Mouse (Mus musculus): ENCODE data around the gene Trmt1. TPM values are rescaled to one million over a fixed set of nuclear protein-coding genes. Genes with fewer than 3 reads are reported as not detected.
A peak's percentile ranks its signal among the peaks of the same experiment; 100 is the strongest.

Gene Trmt1
- polyA plus RNA-seq, 1 experiment from 2014 or later: 56.2 TPM

- Histone ChIP-seq H3K9me3 (no peaks in the 10 kb centered on the region), H3K4me2 (peak overlapping the region; percentile 24; the same call in 1 of the 2 replicates), H3K4me3 (replicated peaks) (no peak overlapping the region), H3K9ac (no peak overlapping the region), H3K27me3 (replicated peaks) (no peaks in the 10 kb centered on the region), H3K4me1 (peaks cover 53% of the 10 kb centered on the region), H3K27ac (peak overlapping the region; percentile 85), H3K36me3 (peaks cover 6% of the 10 kb centered on the region; the same call in 1 of the 2 replicates)
- no peak for ATAC-seq (ENCODE audit: insufficient read depth, low FRiP score, low read depth)
- WGBS: 63% methylated on average over 11 of the region's 11 CpGs
Observed at GRCm38 (mm10) chr8:84731371-84732177, 45.5 kb downstream of the Trmt1 start.

- Histone ChIP-seq H3K4me3 (replicated peaks) (no peak overlapping the region), H3K27ac (peak overlapping the region; percentile 44), H3K9me3 (no peaks in the 10 kb centered on the region), H3K36me3 (peaks cover 3% of the 10 kb centered on the region; the same call in 1 of the 2 replicates), H3K9ac (no peak overlapping the region), H3K4me2 (no peak overlapping the region), H3K27me3 (replicated peaks) (no peaks in the 10 kb centered on the region), H3K4me1 (peaks cover 55% of the 10 kb centered on the region)
- 43% methylated on average over 5 of the region's 5 CpGs for WGBS
- no peak for ATAC-seq (ENCODE audit: insufficient read depth, low FRiP score, low read depth)
Observed at GRCm38 (mm10) chr8:84732545-84732944, 46.4 kb downstream of the Trmt1 start.

DNA sequence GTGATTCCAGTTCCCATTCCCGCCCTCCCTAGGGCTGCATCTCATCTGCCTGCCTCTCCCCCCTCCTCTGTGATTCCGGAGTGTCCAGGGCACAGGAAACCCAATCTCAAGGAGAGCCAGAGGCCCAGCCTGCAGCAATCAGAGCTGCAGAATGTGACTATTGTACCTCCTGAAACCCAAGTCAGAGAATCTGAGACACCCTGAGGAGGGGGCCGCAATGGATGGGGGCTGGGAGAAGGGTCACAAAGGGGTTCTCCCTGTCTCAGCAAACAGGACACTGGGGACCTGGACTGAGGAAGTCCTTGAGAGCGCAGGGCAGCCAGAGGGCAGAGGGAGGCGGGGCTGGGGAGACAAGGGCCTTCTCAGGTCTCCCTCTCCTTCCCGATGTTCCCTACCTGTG lies 46.9 kb downstream of the Trmt1 start:
- no peak overlapping the region for H3K4me2 ChIP-seq
- H3K9me3 ChIP-seq: no peaks in the 10 kb centered on the region
- H3K27me3 ChIP-seq (replicated peaks): no peaks in the 10 kb centered on the region
- peaks cover 59% of the 10 kb centered on the region for H3K4me1 ChIP-seq
- H3K36me3 ChIP-seq: no peaks in the 10 kb centered on the region
- H3K9ac ChIP-seq: no peak overlapping the region
- H3K27ac ChIP-seq: peak overlapping the region; percentile 44
- no peak for ATAC-seq (ENCODE audit: insufficient read depth, low FRiP score, low read depth)
- H3K4me3 ChIP-seq (replicated peaks): no peak overlapping the region
- WGBS: 50% methylated on average over 6 of the region's 6 CpGs

GRCm38 (mm10) chr8:84733959-84734358 lies 47.9 kb downstream of the Trmt1 start:
- Histone ChIP-seq H3K36me3 (no peaks in the 10 kb centered on the region), H3K9me3 (no peaks in the 10 kb centered on the region), H3K27ac (no peak overlapping the region), H3K27me3 (replicated peaks) (no peaks in the 10 kb centered on the region), H3K4me2 (no peak overlapping the region), H3K4me3 (replicated peaks) (no peak overlapping the region), H3K9ac (no peak overlapping the region), H3K4me1 (peaks cover 63% of the 10 kb centered on the region)
- ATAC-seq (ENCODE audit: insufficient read depth, low FRiP score, low read depth): no peak
- WGBS: 87% methylated on average over 6 of the region's 6 CpGs

- H3K27me3 ChIP-seq (replicated peaks): no peaks in the 10 kb centered on the region
- no peak overlapping the region for H3K4me3 ChIP-seq (replicated peaks)
- H3K4me1 ChIP-seq: peaks cover 69% of the 10 kb centered on the region
- ATAC-seq (ENCODE audit: insufficient read depth, low FRiP score, low read depth): no peak
- H3K9me3 ChIP-seq: no peaks in the 10 kb centered on the region
- WGBS: 76% methylated on average over 2 of the region's 2 CpGs
- no peak overlapping the region for H3K4me2 ChIP-seq
- H3K36me3 ChIP-seq: no peaks in the 10 kb centered on the region
- no peak overlapping the region for H3K9ac ChIP-seq
- no peak overlapping the region for H3K27ac ChIP-seq
Observed at GRCm38 (mm10) chr8:84734680-84735079, 48.6 kb downstream of the Trmt1 start.

GRCm38 (mm10) chr8:84735597-84735996 lies 49.5 kb downstream of the Trmt1 start:
- WGBS: 54% methylated on average over 2 of the region's 2 CpGs
- Histone ChIP-seq H3K4me3 (replicated peaks) (no peak overlapping the region), H3K9me3 (no peaks in the 10 kb centered on the region), H3K36me3 (no peaks in the 10 kb centered on the region), H3K4me1 (peaks cover 69% of the 10 kb centered on the region), H3K27me3 (replicated peaks) (no peaks in the 10 kb centered on the region), H3K4me2 (no peak overlapping the region), H3K9ac (no peak overlapping the region), H3K27ac (no peak overlapping the region)
- no peak for ATAC-seq (ENCODE audit: insufficient read depth, low FRiP score, low read depth)

DNA sequence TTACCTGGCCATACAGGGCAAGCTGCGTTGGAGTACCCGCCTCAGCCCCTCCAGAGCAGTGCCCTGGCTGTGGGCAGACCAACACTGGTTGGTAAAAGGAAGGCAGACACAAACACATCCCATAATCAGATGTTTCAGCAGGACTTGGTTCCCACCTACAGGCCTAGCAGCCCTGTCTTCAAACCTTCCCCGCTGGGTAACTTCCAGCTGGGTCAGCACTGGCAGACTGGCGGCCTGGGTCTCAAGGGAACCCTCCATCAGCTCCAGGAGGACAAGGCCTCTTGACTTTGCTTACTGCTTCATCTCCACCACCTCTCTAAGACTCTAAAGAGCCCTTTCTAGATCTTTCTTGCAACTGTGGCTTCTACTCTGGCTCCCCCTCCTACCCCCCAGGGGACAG lies 50.4 kb downstream of the Trmt1 start:
- H3K36me3 ChIP-seq: no peaks in the 10 kb centered on the region
- WGBS: 86% methylated on average over 4 of the region's 4 CpGs
- peaks cover 68% of the 10 kb centered on the region for H3K4me1 ChIP-seq
- H3K9me3 ChIP-seq: no peaks in the 10 kb centered on the region
- no peaks in the 10 kb centered on the region for H3K27me3 ChIP-seq (replicated peaks)
- ATAC-seq (ENCODE audit: insufficient read depth, low FRiP score, low read depth): no peak
- no peak overlapping the region for H3K4me3 ChIP-seq (replicated peaks)
- no peak overlapping the region for H3K27ac ChIP-seq
- H3K4me2 ChIP-seq: no peak overlapping the region
- H3K9ac ChIP-seq: no peak overlapping the region

GRCm38 (mm10) chr8:84737608-84738007 lies 51.5 kb downstream of the Trmt1 start:
- peak overlapping the region; percentile 41 for H3K4me2 ChIP-seq
- peaks cover 68% of the 10 kb centered on the region for H3K4me1 ChIP-seq
- WGBS: 8% methylated on average over 16 of the region's 16 CpGs
- no peak overlapping the region for H3K4me3 ChIP-seq (replicated peaks)
- no peaks in the 10 kb centered on the region for H3K9me3 ChIP-seq
- H3K27me3 ChIP-seq (replicated peaks): no peaks in the 10 kb centered on the region
- peak overlapping the region; percentile 26; the same call in 1 of the 2 replicates for H3K27ac ChIP-seq
- 0 out of 2 replicates have a peak overlapping the region, but pooled peaks have one; percentile 16 for H3K9ac ChIP-seq
- no peaks in the 10 kb centered on the region for H3K36me3 ChIP-seq
- ATAC-seq (ENCODE audit: insufficient read depth, low FRiP score, low read depth): peak; percentile 32; the same call in 1 of the 2 replicates

DNA sequence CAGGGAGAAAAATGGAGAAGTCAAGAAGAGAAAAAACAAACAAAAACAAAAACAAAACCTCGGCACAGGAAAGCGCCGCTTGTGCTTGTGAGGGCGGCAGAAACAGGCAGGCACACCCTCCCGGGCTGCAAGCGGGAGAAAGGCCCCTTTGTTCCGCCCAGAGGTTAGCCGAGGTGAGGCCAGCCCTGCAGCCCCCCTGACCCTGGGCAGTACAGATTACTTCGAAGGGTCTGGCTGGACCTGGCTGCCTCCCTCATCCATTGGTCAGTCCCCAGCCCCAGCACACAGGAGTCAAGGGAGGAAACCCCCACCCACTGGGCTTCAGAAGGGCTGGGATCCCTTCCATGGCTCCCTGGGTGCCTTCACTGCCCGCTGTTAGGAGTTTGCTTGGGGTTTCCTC lies 52.2 kb downstream of the Trmt1 start:
- no peaks in the 10 kb centered on the region for H3K9me3 ChIP-seq
- ATAC-seq (ENCODE audit: insufficient read depth, low FRiP score, low read depth): no peak
- peaks cover 68% of the 10 kb centered on the region for H3K4me1 ChIP-seq
- 37% methylated on average over 10 of the region's 10 CpGs for WGBS
- no peaks in the 10 kb centered on the region for H3K27me3 ChIP-seq (replicated peaks)
- no peaks in the 10 kb centered on the region for H3K36me3 ChIP-seq
- no peak overlapping the region for H3K4me3 ChIP-seq (replicated peaks)
- 0 out of 2 replicates have a peak overlapping the region, but pooled peaks have one; percentile 10 for H3K4me2 ChIP-seq
- H3K27ac ChIP-seq: peak overlapping the region; percentile 3
- H3K9ac ChIP-seq: peak overlapping the region; percentile 16; the same call in 1 of the 2 replicates

DNA sequence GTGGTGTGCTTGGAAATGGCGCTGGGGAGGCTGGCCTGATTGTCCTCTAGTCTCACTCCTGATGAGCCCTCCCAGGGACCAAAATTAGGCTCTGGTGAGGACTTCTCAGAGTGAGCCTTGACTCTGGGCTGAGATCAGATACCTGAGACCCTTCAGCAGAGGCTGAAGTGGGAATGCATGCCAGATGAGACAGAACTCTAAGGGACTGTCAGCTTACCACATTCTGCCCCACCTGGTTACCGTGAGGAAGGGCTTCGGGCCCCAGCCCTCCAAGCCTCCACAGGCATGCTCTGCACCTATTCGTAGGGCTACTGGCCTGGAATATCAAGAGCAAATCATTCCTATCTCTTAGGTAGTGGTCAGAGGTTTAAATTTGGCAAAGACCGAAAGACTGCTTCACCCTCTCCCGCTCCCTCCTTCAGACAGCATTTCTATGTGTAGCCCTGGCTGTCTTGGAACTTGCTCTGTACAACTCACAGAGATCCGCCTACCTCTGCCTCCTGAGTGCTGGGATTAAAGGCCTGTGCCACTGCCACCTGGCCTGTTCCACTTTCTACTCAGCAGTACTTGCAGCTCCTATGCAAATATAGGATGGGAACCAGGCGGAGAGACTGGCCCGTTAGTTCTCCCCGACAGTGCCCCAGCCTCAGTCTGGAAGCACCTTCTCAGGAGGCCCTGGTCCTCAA lies 52.8 kb downstream of the Trmt1 start:
- H3K27ac ChIP-seq: peak overlapping the region; percentile 3
- peaks cover 68% of the 10 kb centered on the region for H3K4me1 ChIP-seq
- no peak overlapping the region for H3K9ac ChIP-seq

DNA sequence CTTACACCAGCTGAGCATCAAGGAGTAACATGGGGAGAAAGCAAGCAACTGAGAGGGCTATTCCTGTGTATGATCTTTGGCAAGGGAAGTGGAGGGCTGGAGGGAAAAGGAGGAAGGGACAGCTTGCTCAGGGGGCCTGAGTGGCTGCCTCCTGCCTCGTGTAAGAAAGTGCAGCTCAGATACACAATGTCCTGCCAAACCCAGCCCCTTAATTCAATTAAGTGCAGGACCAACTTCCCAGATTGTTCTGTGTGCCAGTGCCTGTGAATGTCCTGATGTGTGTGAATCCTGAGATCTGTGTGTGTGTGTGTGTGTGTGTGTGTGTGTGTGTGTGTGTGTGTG lies 53.3 kb downstream of the Trmt1 start:
- 13% methylated on average over 1 of the region's 1 CpGs for WGBS
- ATAC-seq (ENCODE audit: insufficient read depth, low FRiP score, low read depth): no peak
- no peaks in the 10 kb centered on the region for H3K36me3 ChIP-seq
- H3K9ac ChIP-seq: no peak overlapping the region
- H3K27ac ChIP-seq: peak overlapping the region; percentile 3; the same call in 1 of the 2 replicates
- H3K4me2 ChIP-seq: no peak overlapping the region
- H3K27me3 ChIP-seq (replicated peaks): no peaks in the 10 kb centered on the region
- H3K9me3 ChIP-seq: no peaks in the 10 kb centered on the region
- H3K4me3 ChIP-seq (replicated peaks): no peak overlapping the region
- peaks cover 72% of the 10 kb centered on the region for H3K4me1 ChIP-seq

More for the DNA sequence above, 52.8 kb downstream of the Trmt1 start:
- H3K27me3 ChIP-seq (replicated peaks): no peaks in the 10 kb centered on the region
- ATAC-seq (ENCODE audit: insufficient read depth, low FRiP score, low read depth): no peak
- no peak overlapping the region for H3K4me2 ChIP-seq
- no peaks in the 10 kb centered on the region for H3K9me3 ChIP-seq
- 67% methylated on average over 10 of the region's 10 CpGs for WGBS
- no peaks in the 10 kb centered on the region for H3K36me3 ChIP-seq
- H3K4me3 ChIP-seq (replicated peaks): no peak overlapping the region
